Mouse (Mus musculus) mature B cell (primary cell): Measurements from ENCODE around the gene Raet1e.
"Not testable (repeated sequence)": the region's sequence is repeated elsewhere in the genome, so short reads cannot be mapped to it uniquely, and the experiment has no call there.

ENCODE experiments used
- in situ Hi-C: fragments of 300-500 bp; cut with MboI; formaldehyde crosslinking; loops from 2 replicates; pipeline ENCODE4 v1.14.3; 2019

The Raet1e gene

GRCm38 (mm10) chr10:22272914-22273683 lies 114.7 kb downstream of the Raet1e start:
- in situ Hi-C loops, result not testable (repeated sequence)

- in situ Hi-C loops, result no loop called here
These were observed 115.4 kb downstream of the Raet1e start for GRCm38 (mm10) chr10:22273684-22274305.

GRCm38 (mm10) chr10:22274445-22275057 lies 116.2 kb downstream of the Raet1e start:
- in situ Hi-C loops, result no loop called here

- in situ Hi-C loops, result not testable (repeated sequence)
These were observed 120.1 kb downstream of the Raet1e start for GRCm38 (mm10) chr10:22278468-22278867.

- in situ Hi-C loops, result no loop called here
These were observed 124.4 kb downstream of the Raet1e start for GRCm38 (mm10) chr10:22282816-22283215.

- in situ Hi-C loops, result no loop called here
These were observed 137.3 kb downstream of the Raet1e start for GRCm38 (mm10) chr10:22295676-22296075.

GRCm38 (mm10) chr10:22297033-22297762 lies 138.8 kb downstream of the Raet1e start:
- in situ Hi-C loops, result no loop called here

GRCm38 (mm10) chr10:22297766-22298461 lies 139.5 kb downstream of the Raet1e start:
- in situ Hi-C loops, result no loop called here

GRCm38 (mm10) chr10:22299324-22299723 lies 141.0 kb downstream of the Raet1e start:
- in situ Hi-C loops, result no loop called here

- in situ Hi-C loops, result no loop called here
These were observed 143.3 kb downstream of the Raet1e start for GRCm38 (mm10) chr10:22301641-22302040.

- in situ Hi-C loops, result no loop called here
These were observed 144.1 kb downstream of the Raet1e start for GRCm38 (mm10) chr10:22302344-22303057.

GRCm38 (mm10) chr10:22303736-22304135 lies 145.4 kb downstream of the Raet1e start:
- in situ Hi-C loops, result no loop called here

GRCm38 (mm10) chr10:22305801-22306200 lies 147.4 kb downstream of the Raet1e start:
- in situ Hi-C loops, result no loop called here

- in situ Hi-C loops, result no loop called here
These were observed 148.1 kb downstream of the Raet1e start for GRCm38 (mm10) chr10:22306452-22306851.

GRCm38 (mm10) chr10:22308221-22308620 lies 149.9 kb downstream of the Raet1e start:
- in situ Hi-C loops, result no loop called here

- in situ Hi-C loops, result no loop called here
These were observed 164.5 kb downstream of the Raet1e start for GRCm38 (mm10) chr10:22322858-22323257.

- in situ Hi-C loops, result not testable (repeated sequence)
These were observed 187.4 kb downstream of the Raet1e start for GRCm38 (mm10) chr10:22345721-22346120.

- in situ Hi-C loops, result not testable (repeated sequence)
These were observed 195.3 kb downstream of the Raet1e start for GRCm38 (mm10) chr10:22353548-22354195.

- in situ Hi-C loops, result not testable (repeated sequence)
These were observed 195.8 kb downstream of the Raet1e start for GRCm38 (mm10) chr10:22354196-22354574.

- in situ Hi-C loops, result not testable (repeated sequence)
These were observed 199.0 kb downstream of the Raet1e start for GRCm38 (mm10) chr10:22357373-22357772.
